Mouse (Mus musculus): ENCODE results near the gene C130032M10Rik.

Gene C130032M10Rik

GRCm38 (mm10) chr9:114549117-114549516, 33.6 kb downstream of the C130032M10Rik start:
- no peak for DNase-seq (ENCODE audit: low spot score)

GRCm38 (mm10) chr9:114550033-114550432, 34.5 kb downstream of the C130032M10Rik start:
- DNase-seq (ENCODE audit: low spot score): no peak

- DNase-seq (ENCODE audit: low spot score): no peak
These were observed 38.3 kb downstream of the C130032M10Rik start for GRCm38 (mm10) chr9:114553828-114554227.

GRCm38 (mm10) chr9:114554355-114554979, 39.0 kb downstream of the C130032M10Rik start:
- no peak for DNase-seq (ENCODE audit: low spot score)

- DNase-seq (ENCODE audit: low spot score): no peak
These were observed 40.9 kb downstream of the C130032M10Rik start for GRCm38 (mm10) chr9:114556276-114556855.

GRCm38 (mm10) chr9:114557086-114557485, 41.6 kb downstream of the C130032M10Rik start:
- no peak for DNase-seq (ENCODE audit: low spot score)

- no peak for DNase-seq (ENCODE audit: low spot score)
These were observed 44.6 kb downstream of the C130032M10Rik start for GRCm38 (mm10) chr9:114560141-114560540.

GRCm38 (mm10) chr9:114560771-114561670, 45.5 kb downstream of the C130032M10Rik start:
- DNase-seq (ENCODE audit: low spot score): no peak

GRCm38 (mm10) chr9:114561671-114561971, 46.1 kb downstream of the C130032M10Rik start:
- no peak for DNase-seq (ENCODE audit: low spot score)

- DNase-seq (ENCODE audit: low spot score): no peak
These were observed 46.8 kb downstream of the C130032M10Rik start for GRCm38 (mm10) chr9:114562031-114562918.

GRCm38 (mm10) chr9:114562919-114563751, 47.6 kb downstream of the C130032M10Rik start:
- DNase-seq (ENCODE audit: low spot score): no peak

- DNase-seq (ENCODE audit: low spot score): no peak
These were observed 48.5 kb downstream of the C130032M10Rik start, which contains the start of gene Trim71 for GRCm38 (mm10) chr9:114563761-114564606. Gene Trim71 (minus strand): TSS chr9:114564369.

GRCm38 (mm10) chr9:114564667-114565066, 49.2 kb downstream of the C130032M10Rik start:
- DNase-seq (ENCODE audit: low spot score): no peak

Measured in c-Kit-positive CD71-positive TER-119-positive erythroid progenitor cells, embryonic 14.5 days (primary cell).